Mouse (Mus musculus) CH12.LX (cell line): ENCODE data around the gene Abcd1.

Experiments
- CHD2 ChIP-seq: IDR thresholded peaks from 2 replicates; pipeline ENCODE4 v1.6.1; 2011; ENCODE audit warnings: low read length, improper control_type of control experiment
- CTCF ChIP-seq, 2 experiments: IDR thresholded peaks in 1 of 2; conservative IDR thresholded peaks in 1 of 2; 2 replicates each; pipeline ENCODE4 v1.5.1; 2011 to 2012; ENCODE audit warnings: low read depth in 2 of 2, low read length in 2 of 2, improper control_type of control experiment in 1 of 2, inconsistent platforms in 1 of 2, mild to moderate bottlenecking in 1 of 2, moderate library complexity in 1 of 2
- EP300 ChIP-seq: IDR thresholded peaks from 2 replicates; pipeline ENCODE4 v1.6.1; 2011; ENCODE audit warnings: low read length, improper control_type of control experiment
- JUND ChIP-seq: conservative IDR thresholded peaks from 2 replicates; pipeline ENCODE4 v1.6.1; 2011; ENCODE audit warnings: low read depth, low read length, improper control_type of control experiment
- KAT2A ChIP-seq: IDR thresholded peaks from 2 replicates; pipeline ENCODE4 v1.6.1; 2012; ENCODE audit warnings: low read length, improper control_type of control experiment, inconsistent platforms; ENCODE audit not compliant: insufficient replicate concordance
- MAX ChIP-seq: IDR thresholded peaks from 2 replicates; pipeline ENCODE4 v1.6.1; 2011; ENCODE audit warnings: low read length, improper control_type of control experiment
- MXI1 ChIP-seq: IDR thresholded peaks from 2 replicates; pipeline ENCODE4 v1.6.1; 2011; ENCODE audit warnings: mild to moderate bottlenecking, low read depth, low read length, improper control_type of control experiment
- POLR2A ChIP-seq: IDR thresholded peaks from 2 replicates; pipeline ENCODE4 v1.6.1; 2011; ENCODE audit warnings: low read depth, mild to moderate bottlenecking, improper control_type of control experiment, low read length
- TCF12 ChIP-seq: IDR thresholded peaks from 2 replicates; pipeline ENCODE4 v1.6.1; 2014; ENCODE audit warnings: low read depth, mild to moderate bottlenecking, inconsistent platforms, low read length, improper control_type of control experiment
- USF1 ChIP-seq: IDR thresholded peaks from 2 replicates; pipeline ENCODE4 v1.6.1; 2014; ENCODE audit warnings: low read depth, mild to moderate bottlenecking, inconsistent platforms, low read length, improper control_type of control experiment
- ZC3H11A ChIP-seq: IDR thresholded peaks from 2 replicates; pipeline ENCODE4 v1.6.1; 2012; ENCODE audit warnings: low read depth, mild to moderate bottlenecking, inconsistent platforms, low read length, improper control_type of control experiment
- ZMIZ1 ChIP-seq: IDR thresholded peaks from 2 replicates; pipeline ENCODE4 v1.6.1; 2012; ENCODE audit warnings: low read depth, mild to moderate bottlenecking, inconsistent platforms, low read length, improper control_type of control experiment
- ZNF384 ChIP-seq: IDR thresholded peaks from 2 replicates; pipeline ENCODE4 v1.6.1; 2012; ENCODE audit warnings: low read depth, low read length, improper control_type of control experiment, inconsistent platforms

- TF ChIP-seq USF1 (no peak), POLR2A (peak; percentile 54), MAX (no peak), MXI1 (no peak), KAT2A (no peak), EP300 (no peak), CTCF (conservative IDR thresholded peaks at IDR 0.05 in 1 of 2, IDR thresholded peaks at IDR 0.05 in 1 of 2; ENCODE audit: low read depth in 2 of 2, low read length in 2 of 2) (no peak), ZC3H11A (no peak), ZMIZ1 (no peak; the same call in 1 of the 2 replicates), ZNF384 (no peak), JUND (no peak), CHD2 (no peak), TCF12 (no peak)
These were observed 530 bp downstream of the Abcd1 start for GRCm38 (mm10) chrX:73716709-73717545.
